Mouse (Mus musculus) CH12.LX (cell line): Measurements from ENCODE around the gene Foxred2. TPM values are rescaled to one million over a fixed set of nuclear protein-coding genes. Genes with fewer than 3 reads are reported as not detected.

Experiments used
- DNase-seq: peaks from one replicate; pipeline ENCODE4 v3.0.0-alpha.2; 2013; ENCODE audit errors: extremely low read depth
- H3K27ac ChIP-seq: 2 replicates; pipeline ENCODE4 v1.5.1; 2012; ENCODE audit warnings: low read depth, mild to moderate bottlenecking, control low read depth, moderate library complexity; ENCODE audit not compliant: insufficient read depth
- H3K27me3 ChIP-seq: replicated peaks from 2 replicates; pipeline ENCODE3; 2012; ENCODE audit warnings: inconsistent platforms
- H3K36me3 ChIP-seq, 2 experiments: replicated peaks in 1 of 2; 2 replicates each; pipeline versions ENCODE3 to v1.6.1; 2012; ENCODE audit warnings: inconsistent platforms in 1 of 2, low read length in 1 of 2, mild to moderate bottlenecking in 1 of 2, mixed read lengths in 1 of 2, moderate library complexity in 1 of 2; ENCODE audit not compliant: control insufficient read depth in 1 of 2, insufficient read depth in 1 of 2
- H3K4me1 ChIP-seq, 2 experiments: 2 replicates each; pipeline ENCODE4 v1.6.1; 2012; ENCODE audit warnings: inconsistent platforms in 1 of 2, moderate library complexity in 1 of 2; ENCODE audit not compliant: insufficient read depth in 2 of 2, control insufficient read depth in 1 of 2
- H3K4me2 ChIP-seq: 2 replicates; pipeline ENCODE4 v1.6.1; 2012; ENCODE audit warnings: low read depth, mild to moderate bottlenecking, control low read depth; ENCODE audit not compliant: poor library complexity, insufficient read depth, severe bottlenecking
- H3K4me3 ChIP-seq, 3 experiments: fragments of 150-350 bp in 1 of 3; sonication (generic) in 1 of 3; replicated peaks in 1 of 3; 2 replicates each; pipeline versions ENCODE3 to v1.5.1; 2011 to 2012; ENCODE audit warnings: low read depth in 2 of 3, low read length in 2 of 3, mild to moderate bottlenecking in 2 of 3, moderate library complexity in 2 of 3, control low read depth in 1 of 3, improper control_type of control experiment in 1 of 3, inconsistent platforms in 1 of 3, mixed read lengths in 1 of 3; ENCODE audit not compliant: poor library complexity in 1 of 3
- H3K79me2 ChIP-seq: replicated peaks from 2 replicates; pipeline ENCODE4 v1.6.1; 2012; ENCODE audit warnings: mild to moderate bottlenecking, moderate library complexity; ENCODE audit not compliant: control insufficient read depth, poor library complexity, insufficient read depth, severe bottlenecking; ENCODE audit errors: extremely low read depth
- H3K9ac ChIP-seq: 2 replicates; pipeline ENCODE4 v1.6.1; 2012; ENCODE audit warnings: low read depth, mild to moderate bottlenecking, control low read depth, moderate library complexity; ENCODE audit not compliant: insufficient read depth
- H3K9me3 ChIP-seq: replicated peaks from 2 replicates; pipeline ENCODE3; 2012; ENCODE audit warnings: low read length, inconsistent platforms, mixed read lengths
- CHD1 ChIP-seq: IDR thresholded peaks from 2 replicates; pipeline ENCODE4 v1.6.1; 2012; ENCODE audit warnings: low read depth, low read length, improper control_type of control experiment, inconsistent platforms
- CTCF ChIP-seq, 2 experiments: IDR thresholded peaks in 1 of 2; conservative IDR thresholded peaks in 1 of 2; 2 replicates each; pipeline ENCODE4 v1.5.1; 2011 to 2012; ENCODE audit warnings: low read depth in 2 of 2, low read length in 2 of 2, improper control_type of control experiment in 1 of 2, inconsistent platforms in 1 of 2, mild to moderate bottlenecking in 1 of 2, moderate library complexity in 1 of 2
- E2F4 ChIP-seq: IDR thresholded peaks from 2 replicates; pipeline ENCODE4 v1.6.1; 2011; ENCODE audit warnings: low read depth, low read length, improper control_type of control experiment; ENCODE audit not compliant: insufficient replicate concordance
- EP300 ChIP-seq: IDR thresholded peaks from 2 replicates; pipeline ENCODE4 v1.6.1; 2011; ENCODE audit warnings: low read length, improper control_type of control experiment
- ETS1 ChIP-seq: conservative IDR thresholded peaks from 2 replicates; pipeline ENCODE4 v1.6.1; 2012; ENCODE audit warnings: low read depth, mild to moderate bottlenecking, inconsistent platforms, low read length, improper control_type of control experiment, moderate library complexity
- HCFC1 ChIP-seq: IDR thresholded peaks from 2 replicates; pipeline ENCODE4 v1.6.1; 2012; ENCODE audit warnings: low read depth, mild to moderate bottlenecking, inconsistent platforms, low read length, improper control_type of control experiment
- IRF4 ChIP-seq: IDR thresholded peaks from 2 replicates; pipeline ENCODE4 v1.6.1; 2014; ENCODE audit warnings: low read depth, mild to moderate bottlenecking, inconsistent platforms, low read length, improper control_type of control experiment
- KAT2A ChIP-seq: IDR thresholded peaks from 2 replicates; pipeline ENCODE4 v1.6.1; 2012; ENCODE audit warnings: low read length, improper control_type of control experiment, inconsistent platforms; ENCODE audit not compliant: insufficient replicate concordance
- MAX ChIP-seq: IDR thresholded peaks from 2 replicates; pipeline ENCODE4 v1.6.1; 2011; ENCODE audit warnings: low read length, improper control_type of control experiment
- MEF2A ChIP-seq: IDR thresholded peaks from 2 replicates; pipeline ENCODE4 v1.6.1; 2014; ENCODE audit warnings: low read depth, mild to moderate bottlenecking, inconsistent platforms, low read length, improper control_type of control experiment, borderline replicate concordance
- MXI1 ChIP-seq: IDR thresholded peaks from 2 replicates; pipeline ENCODE4 v1.6.1; 2011; ENCODE audit warnings: mild to moderate bottlenecking, low read depth, low read length, improper control_type of control experiment
- NELFE ChIP-seq: IDR thresholded peaks from 2 replicates; pipeline ENCODE4 v1.6.1; 2011; ENCODE audit warnings: low read depth, low read length, improper control_type of control experiment
- RAD21 ChIP-seq: IDR thresholded peaks from 2 replicates; pipeline ENCODE4 v1.6.1; 2011; ENCODE audit warnings: low read depth, mild to moderate bottlenecking, low read length, improper control_type of control experiment, moderate library complexity
- RCOR1 ChIP-seq: conservative IDR thresholded peaks from 2 replicates; pipeline ENCODE4 v1.6.1; 2012; ENCODE audit warnings: low read depth, mild to moderate bottlenecking, inconsistent platforms, low read length, improper control_type of control experiment
- TBP ChIP-seq: conservative IDR thresholded peaks from 2 replicates; pipeline ENCODE4 v1.6.1; 2011; ENCODE audit warnings: low read depth, low read length, improper control_type of control experiment
- TCF12 ChIP-seq: IDR thresholded peaks from 2 replicates; pipeline ENCODE4 v1.6.1; 2014; ENCODE audit warnings: low read depth, mild to moderate bottlenecking, inconsistent platforms, low read length, improper control_type of control experiment
- UBTF ChIP-seq: IDR thresholded peaks from 2 replicates; pipeline ENCODE4 v1.6.1; 2012; ENCODE audit warnings: low read depth, mild to moderate bottlenecking, inconsistent platforms, low read length, improper control_type of control experiment, moderate library complexity
- USF1 ChIP-seq: IDR thresholded peaks from 2 replicates; pipeline ENCODE4 v1.6.1; 2014; ENCODE audit warnings: low read depth, mild to moderate bottlenecking, inconsistent platforms, low read length, improper control_type of control experiment
- ZC3H11A ChIP-seq: IDR thresholded peaks from 2 replicates; pipeline ENCODE4 v1.6.1; 2012; ENCODE audit warnings: low read depth, mild to moderate bottlenecking, inconsistent platforms, low read length, improper control_type of control experiment
- ZKSCAN1 ChIP-seq: IDR thresholded peaks from 2 replicates; pipeline ENCODE4 v1.6.1; 2012; ENCODE audit warnings: low read depth, inconsistent platforms, low read length, improper control_type of control experiment, borderline replicate concordance
- ZMIZ1 ChIP-seq: IDR thresholded peaks from 2 replicates; pipeline ENCODE4 v1.6.1; 2012; ENCODE audit warnings: low read depth, mild to moderate bottlenecking, inconsistent platforms, low read length, improper control_type of control experiment
- dilution Hi-C: fragments of 300-500 bp; cut with MboI; formaldehyde crosslinking; loops from 2 replicates; pipeline ENCODE4 v1.14.3; 2020; ENCODE audit warnings: low sequenced_read_pairs; ENCODE audit not compliant: extremely low pct_unique_long_range_greater_than_20kb, extremely low pct_ligation_motif_present
- in situ Hi-C: fragments of 300-500 bp; cut with MboI; formaldehyde crosslinking; loops from 3 replicates; pipeline ENCODE4 v1.14.3; 2019; ENCODE audit warnings: low sequenced_read_pairs, low pct_ligation_motif_present, low pct_unique_long_range_greater_than_20kb, mixed read lengths
- polyA plus RNA-seq: library from polyadenylated mRNA; unstranded; fragments of >175 nt; gene quantifications from 2 replicates; pipeline ENCODE4 v1.2.1, GENCODE M21; 2012; ENCODE audit warnings: low read depth; ENCODE audit not compliant: insufficient read length
- total RNA-seq, 2 experiments: library from RNA; depleted of rRNA; stranded (reverse); fragments of 300-350 nt in 1 of 2; fragments of >200 nt in 1 of 2; gene quantifications; 2 replicates each; pipeline ENCODE4 v1.2.3; 2012 to 2014

The Foxred2 gene
- total and polyA plus RNA-seq, 3 experiments = 0.17 to 0.43 (median 0.39) TPM

DNA sequence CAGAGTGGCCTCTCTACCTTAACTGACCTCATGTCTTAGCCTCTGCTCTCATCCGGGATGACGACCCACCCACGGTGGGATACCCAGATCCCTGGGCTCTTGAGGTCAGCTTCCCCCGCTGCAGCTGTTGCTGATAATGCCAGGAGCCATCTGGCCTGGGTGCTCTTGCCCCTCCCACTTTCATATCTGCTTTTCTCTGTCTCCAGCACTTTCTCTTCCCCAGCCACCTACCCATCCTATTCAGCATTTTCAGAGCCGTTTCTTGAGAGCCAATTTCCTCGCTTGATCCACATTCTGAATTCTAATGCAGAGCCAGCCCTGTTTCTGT lies 24.9 kb downstream of the Foxred2 start (continued):
- TF ChIP-seq ZC3H11A (no peak), MEF2A (peak; percentile 35; the same call in 1 of the 2 replicates), RCOR1 (peak; percentile 76; the same call in 1 of the 2 replicates), IRF4 (peak; percentile 94), KAT2A (no peak), TCF12 (peak; percentile 94), UBTF (no peak), ZMIZ1 (no peak), EP300 (peak; percentile 92), MXI1 (peak; percentile 38; the same call in 1 of the 2 replicates)

DNA sequence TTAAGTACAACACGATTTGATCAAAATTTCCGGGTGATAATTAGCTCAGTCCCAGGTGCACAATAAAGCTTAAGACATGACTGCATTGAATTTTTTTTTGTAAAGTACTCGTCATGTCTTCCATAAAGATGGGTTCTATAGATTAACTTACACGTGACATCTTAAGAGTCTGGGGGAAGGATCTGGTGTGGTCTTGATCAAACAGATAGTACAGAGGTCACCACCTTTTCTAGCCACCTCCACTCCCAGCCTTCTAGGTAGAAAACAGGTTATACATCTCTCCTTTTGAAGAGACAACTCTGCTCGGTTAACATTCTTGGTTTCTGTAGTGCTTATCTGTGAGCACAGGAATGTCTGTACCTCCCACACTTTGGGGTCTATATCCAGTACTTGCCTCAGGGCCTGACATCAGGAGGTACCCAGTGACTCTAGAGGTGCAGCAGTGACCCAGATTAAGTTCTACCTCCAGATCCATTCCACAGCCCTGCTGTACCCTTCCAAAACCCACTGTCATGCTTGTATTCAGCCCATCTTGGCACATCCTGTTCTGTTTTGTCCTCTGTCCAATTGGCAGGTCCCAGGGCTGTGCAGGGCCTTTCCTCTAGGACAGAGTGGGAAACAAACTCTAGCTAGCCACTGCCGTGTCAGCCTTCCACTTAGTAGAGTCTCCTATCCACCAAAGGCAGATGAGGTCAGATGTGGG lies 25.4 kb downstream of the Foxred2 start:
- Histone ChIP-seq H3K4me1 (peaks cover 18 to 61% of the 10 kb centered on the region in 2 experiments), H3K36me3 (peaks cover 11 to 15% of the 10 kb centered on the region in 2 experiments), H3K79me2 (peaks cover 12% of the 10 kb centered on the region), H3K4me2 (peak overlapping the region; percentile 57; the same call in 1 of the 2 replicates), H3K4me3 (no peak overlapping the region), H3K27me3 (peaks cover 3% of the 10 kb centered on the region), H3K27ac (no peak overlapping the region), H3K9me3 (no peaks in the 10 kb centered on the region), H3K9ac (peak overlapping the region; percentile 10; the same call in 1 of the 2 replicates)
- TF ChIP-seq USF1 (no peak), CHD1 (no peak), KAT2A (no peak), RAD21 (no peak), ZKSCAN1 (no peak), E2F4 (no peak), HCFC1 (no peak), NELFE (no peak), TBP (no peak)
- dilution Hi-C loops = no loop called here
- in situ Hi-C loops = loop anchor here (5.0 kb wide), 1 partner anchor 41 kb away; the partner anchor contains the start of gene Eif3d
- DNase-seq = no peak

DNA sequence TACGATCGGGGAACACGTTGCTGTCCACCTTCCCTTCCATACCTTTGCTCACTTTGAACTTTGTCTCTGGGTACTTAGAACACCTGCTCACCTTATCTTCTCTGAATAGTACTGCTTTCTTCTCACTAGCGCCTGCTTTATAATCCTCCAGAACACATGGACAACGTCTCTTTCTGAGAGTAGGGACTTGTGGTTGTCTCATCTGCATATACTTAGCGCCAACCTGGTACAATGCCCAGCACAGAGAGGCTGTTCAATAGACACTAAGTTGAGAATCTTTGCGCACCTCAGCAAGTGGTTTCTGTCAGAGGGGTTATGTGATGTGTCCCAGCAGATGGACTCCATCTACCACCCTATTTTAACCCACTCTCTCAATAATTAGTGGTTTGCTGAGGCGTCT lies 26.7 kb downstream of the Foxred2 start:
- Histone ChIP-seq H3K4me2 (peak overlapping the region; percentile 81), H3K4me3 (peak overlapping the region; percentile 63 to 75 (median 70)), H3K9me3 (no peaks in the 10 kb centered on the region), H3K36me3 (peaks cover 12 to 25% of the 10 kb centered on the region in 2 experiments), H3K27ac (no peak overlapping the region), H3K27me3 (peaks cover 3% of the 10 kb centered on the region), H3K79me2 (peaks cover 12% of the 10 kb centered on the region), H3K9ac (peak overlapping the region; percentile 87), H3K4me1 (peaks cover 18 to 61% of the 10 kb centered on the region in 2 experiments)
- no peak for DNase-seq
- no peak for TF ChIP-seq MAX
- no peak for TF ChIP-seq ETS1
- no peak for TF ChIP-seq MXI1
- TF ChIP-seq UBTF = no peak
- no peak for TF ChIP-seq CTCF (conservative IDR thresholded peaks at IDR 0.05 in 1 of 2, IDR thresholded peaks at IDR 0.05 in 1 of 2; ENCODE audit: low read depth in 2 of 2, low read length in 2 of 2)
- in situ Hi-C loops = loop anchor here (5.0 kb wide), 1 partner anchor 42 kb away; the partner anchor contains the start of gene Eif3d
- dilution Hi-C loops = no loop called here
